Mouse (Mus musculus): Measurements from ENCODE around the gene Cldn4. TPM values are rescaled to one million over a fixed set of nuclear protein-coding genes. Genes with fewer than 3 reads are reported as not detected.
A peak's percentile ranks its signal among the peaks of the same experiment; 100 is the strongest.

Cldn4 gene
- polyA plus RNA-seq, 1 experiment from 2014 or later: 52.1 TPM

DNA sequence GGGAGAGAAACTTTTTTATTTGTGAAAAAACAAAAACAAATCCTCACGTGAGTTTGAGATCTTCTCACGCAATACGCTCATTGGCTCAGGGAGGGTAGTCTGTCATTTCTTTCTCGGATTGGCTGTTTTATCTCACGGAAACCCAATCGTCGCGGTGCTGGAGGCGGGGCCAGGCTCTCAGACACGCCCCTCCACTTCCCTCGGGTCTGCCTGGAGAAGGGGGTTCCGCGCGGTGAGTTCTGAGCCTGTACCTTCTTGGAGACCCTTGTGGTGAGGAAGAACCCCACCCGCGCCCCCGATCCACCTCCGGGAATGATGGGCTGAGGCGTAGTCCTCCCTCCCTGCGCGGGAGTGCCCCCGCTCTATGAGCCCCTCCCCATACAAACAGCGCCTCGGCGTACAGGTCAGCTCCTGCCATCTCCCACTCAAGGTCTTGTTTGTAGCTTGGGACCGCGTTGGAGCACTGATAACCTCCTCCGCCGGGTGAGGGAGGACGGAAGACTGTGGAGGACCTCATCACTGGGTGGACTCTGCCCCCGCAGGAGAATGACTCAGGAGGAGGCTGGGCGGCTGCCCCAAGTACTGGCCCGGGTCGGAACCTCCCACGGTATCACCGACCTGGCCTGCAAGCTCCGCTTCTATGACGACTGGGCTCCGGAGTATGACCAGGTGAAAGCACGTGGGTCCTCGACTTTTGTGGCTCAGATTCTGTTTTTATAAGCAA lies 14.4 kb downstream of the Cldn4 start, which contains the start of gene Mettl27:
Gene Mettl27 (plus strand): TSS at position 190 of the 724 bp plus-strand sequence.
- H3K27me3 ChIP-seq: no peaks in the 10 kb centered on the region
- H3K9ac ChIP-seq: peak within 1 kb of the TSS; percentile 77
- peaks cover 17% of the 10 kb centered on the region; the same call in 1 of the 2 replicates for H3K4me1 ChIP-seq
- peak within 1 kb of the TSS; percentile 94 for H3K4me2 ChIP-seq (replicated peaks)
- peak within 1 kb of the TSS; percentile 71 for H3K4me3 ChIP-seq (replicated peaks)
- WGBS: under 1% methylated on average over 41 of the region's 41 CpGs
- peak; percentile 91 for ATAC-seq (ENCODE audit: insufficient number of reproducible peaks, low FRiP score, low TSS enrichment, low read depth)
- no peaks in the 10 kb centered on the region for H3K36me3 ChIP-seq
- peak within 1 kb of the TSS; percentile 75 for H3K27ac ChIP-seq (replicated peaks)
- H3K9me3 ChIP-seq (replicated peaks): no peaks in the 10 kb centered on the region

GRCm38 (mm10) chr5:134929988-134930387 lies 16.7 kb downstream of the Cldn4 start:
- peaks cover 10% of the 10 kb centered on the region; the same call in 1 of the 2 replicates for H3K4me1 ChIP-seq
- H3K9ac ChIP-seq: no peak overlapping the region
- no peak overlapping the region for H3K27ac ChIP-seq (replicated peaks)
- no peak for ATAC-seq (ENCODE audit: insufficient number of reproducible peaks, low FRiP score, low TSS enrichment, low read depth)
- H3K4me2 ChIP-seq (replicated peaks): no peak overlapping the region
- no peaks in the 10 kb centered on the region for H3K36me3 ChIP-seq
- H3K27me3 ChIP-seq: no peaks in the 10 kb centered on the region
- H3K4me3 ChIP-seq (replicated peaks): no peak overlapping the region
- no peaks in the 10 kb centered on the region for H3K9me3 ChIP-seq (replicated peaks)
- 81% methylated on average over 2 of the region's 2 CpGs for WGBS

DNA sequence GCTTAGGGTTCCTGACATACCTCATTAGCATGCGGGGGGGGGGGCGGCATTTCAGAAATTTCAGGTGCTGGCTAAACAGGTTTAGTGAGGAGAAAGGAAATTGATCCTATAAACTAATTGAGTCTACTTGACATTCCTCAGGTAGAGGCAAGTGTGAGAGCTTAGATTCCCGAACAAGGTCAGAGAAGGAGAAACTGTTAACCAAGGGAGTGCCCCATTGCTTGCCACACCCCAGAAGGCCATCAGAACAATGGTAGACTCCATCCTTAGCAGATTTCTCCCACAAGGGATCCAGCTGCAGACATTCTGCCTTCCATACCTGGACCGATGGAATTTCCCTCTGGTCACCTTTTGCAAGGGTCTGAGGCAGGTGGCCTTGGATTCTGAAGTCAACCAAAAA lies 20.0 kb downstream of the Cldn4 start:
- H3K27ac ChIP-seq (replicated peaks): no peak overlapping the region
- 64% methylated on average over 4 of the region's 4 CpGs for WGBS
- no peak overlapping the region for H3K9ac ChIP-seq
- H3K4me2 ChIP-seq (replicated peaks): no peak overlapping the region
- no peaks in the 10 kb centered on the region for H3K36me3 ChIP-seq
- H3K9me3 ChIP-seq (replicated peaks): no peaks in the 10 kb centered on the region
- no peaks in the 10 kb centered on the region for H3K4me1 ChIP-seq
- ATAC-seq (ENCODE audit: insufficient number of reproducible peaks, low FRiP score, low TSS enrichment, low read depth): no peak
- H3K4me3 ChIP-seq (replicated peaks): no peak overlapping the region
- H3K27me3 ChIP-seq: no peaks in the 10 kb centered on the region

DNA sequence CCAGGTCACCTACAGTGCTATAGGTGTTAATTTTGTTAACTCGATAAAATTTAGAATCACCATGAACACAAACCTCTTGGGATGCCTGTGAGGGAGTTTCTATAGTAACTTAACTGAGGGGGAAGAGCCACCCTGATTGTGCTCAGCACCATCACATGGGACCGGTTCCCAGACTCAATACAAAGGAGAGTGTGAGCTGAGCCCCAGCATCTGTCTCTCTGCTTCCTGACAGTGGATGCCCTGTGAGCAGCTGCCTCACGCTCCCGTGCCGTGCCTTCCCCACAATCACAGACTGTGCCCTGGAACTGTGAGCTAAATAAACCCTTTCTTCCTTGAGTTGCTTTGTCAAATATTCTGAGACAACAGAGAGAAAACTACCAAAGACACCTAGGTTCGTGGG lies 23.6 kb downstream of the Cldn4 start:
- H3K27me3 ChIP-seq: no peaks in the 10 kb centered on the region
- H3K4me3 ChIP-seq (replicated peaks): no peak overlapping the region
- H3K27ac ChIP-seq (replicated peaks): no peak overlapping the region
- no peak for ATAC-seq (ENCODE audit: insufficient number of reproducible peaks, low FRiP score, low TSS enrichment, low read depth)
- H3K4me1 ChIP-seq: no peaks in the 10 kb centered on the region
- H3K9me3 ChIP-seq (replicated peaks): no peaks in the 10 kb centered on the region
- no peak overlapping the region for H3K9ac ChIP-seq
- H3K36me3 ChIP-seq: no peaks in the 10 kb centered on the region
- WGBS: 65% methylated on average over 6 of the region's 6 CpGs
- no peak overlapping the region for H3K4me2 ChIP-seq (replicated peaks)

DNA sequence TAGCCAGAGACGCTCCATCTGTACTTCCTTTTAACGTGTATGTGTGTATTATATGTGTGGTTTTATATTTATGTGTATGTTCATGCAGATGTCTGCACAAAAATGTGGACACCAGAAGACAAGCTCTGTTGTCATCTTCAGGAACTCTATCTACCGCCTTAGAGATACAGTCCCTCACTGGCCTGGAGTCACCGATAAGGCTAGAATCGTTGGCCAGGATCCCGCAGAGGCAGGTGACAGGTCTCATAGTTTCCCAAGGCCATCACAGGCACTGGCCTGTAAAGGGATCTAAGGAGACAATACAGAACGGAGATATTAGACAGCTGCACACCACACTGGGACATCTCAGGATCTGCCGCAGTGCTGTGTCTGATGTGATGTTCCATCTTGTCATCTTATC lies 25.6 kb downstream of the Cldn4 start:
- no peaks in the 10 kb centered on the region for H3K36me3 ChIP-seq
- no peak for ATAC-seq (ENCODE audit: insufficient number of reproducible peaks, low FRiP score, low TSS enrichment, low read depth)
- H3K27ac ChIP-seq (replicated peaks): no peak overlapping the region
- no peak overlapping the region for H3K9ac ChIP-seq
- H3K9me3 ChIP-seq (replicated peaks): 0 out of 2 replicates have a peak, but pooled peaks cover 4% of the 10 kb centered on the region
- no peak overlapping the region for H3K4me3 ChIP-seq (replicated peaks)
- 89% methylated on average over 8 of the region's 8 CpGs for WGBS
- H3K27me3 ChIP-seq: no peaks in the 10 kb centered on the region
- no peaks in the 10 kb centered on the region for H3K4me1 ChIP-seq
- H3K4me2 ChIP-seq (replicated peaks): no peak overlapping the region

GRCm38 (mm10) chr5:134920106-134920687 lies 26.5 kb downstream of the Cldn4 start:
- H3K36me3 ChIP-seq: no peaks in the 10 kb centered on the region
- no peak overlapping the region for H3K4me3 ChIP-seq (replicated peaks)
- H3K9ac ChIP-seq: no peak overlapping the region
- no peak overlapping the region for H3K4me2 ChIP-seq (replicated peaks)
- H3K27ac ChIP-seq (replicated peaks): no peak overlapping the region
- H3K9me3 ChIP-seq (replicated peaks): 0 out of 2 replicates have a peak, but pooled peaks cover 4% of the 10 kb centered on the region
- ATAC-seq (ENCODE audit: insufficient number of reproducible peaks, low FRiP score, low TSS enrichment, low read depth): no peak
- H3K27me3 ChIP-seq: no peaks in the 10 kb centered on the region
- 80% methylated on average over 6 of the region's 6 CpGs for WGBS
- H3K4me1 ChIP-seq: no peaks in the 10 kb centered on the region

DNA sequence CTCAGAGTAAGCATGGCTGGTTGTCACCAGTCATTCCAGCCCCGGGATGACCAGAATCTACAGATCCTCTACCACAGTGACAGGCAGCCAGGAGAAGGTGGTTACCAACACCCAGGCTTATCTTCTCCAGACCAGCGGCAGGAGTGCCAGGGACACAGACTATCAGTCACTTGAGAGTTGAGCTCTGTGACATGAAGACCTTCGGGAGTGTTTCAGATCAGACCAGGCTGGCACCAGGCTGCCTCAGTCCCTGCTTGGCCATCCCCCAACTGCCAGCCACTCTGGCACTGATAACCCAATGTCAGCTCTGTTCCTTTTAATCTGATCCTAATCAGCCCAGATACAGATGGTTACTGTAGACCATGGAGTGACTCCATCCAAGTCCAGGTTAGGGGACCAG lies 27.6 kb downstream of the Cldn4 start:
- no peak for ATAC-seq (ENCODE audit: insufficient number of reproducible peaks, low FRiP score, low TSS enrichment, low read depth)
- Histone ChIP-seq H3K27me3 (no peaks in the 10 kb centered on the region), H3K9ac (no peak overlapping the region), H3K4me3 (replicated peaks) (no peak overlapping the region), H3K4me2 (replicated peaks) (no peak overlapping the region), H3K9me3 (replicated peaks) (0 out of 2 replicates have a peak, but pooled peaks cover 4% of the 10 kb centered on the region), H3K36me3 (no peaks in the 10 kb centered on the region), H3K4me1 (no peaks in the 10 kb centered on the region), H3K27ac (replicated peaks) (no peak overlapping the region)
- 89% methylated on average over 3 of the region's 3 CpGs for WGBS

DNA sequence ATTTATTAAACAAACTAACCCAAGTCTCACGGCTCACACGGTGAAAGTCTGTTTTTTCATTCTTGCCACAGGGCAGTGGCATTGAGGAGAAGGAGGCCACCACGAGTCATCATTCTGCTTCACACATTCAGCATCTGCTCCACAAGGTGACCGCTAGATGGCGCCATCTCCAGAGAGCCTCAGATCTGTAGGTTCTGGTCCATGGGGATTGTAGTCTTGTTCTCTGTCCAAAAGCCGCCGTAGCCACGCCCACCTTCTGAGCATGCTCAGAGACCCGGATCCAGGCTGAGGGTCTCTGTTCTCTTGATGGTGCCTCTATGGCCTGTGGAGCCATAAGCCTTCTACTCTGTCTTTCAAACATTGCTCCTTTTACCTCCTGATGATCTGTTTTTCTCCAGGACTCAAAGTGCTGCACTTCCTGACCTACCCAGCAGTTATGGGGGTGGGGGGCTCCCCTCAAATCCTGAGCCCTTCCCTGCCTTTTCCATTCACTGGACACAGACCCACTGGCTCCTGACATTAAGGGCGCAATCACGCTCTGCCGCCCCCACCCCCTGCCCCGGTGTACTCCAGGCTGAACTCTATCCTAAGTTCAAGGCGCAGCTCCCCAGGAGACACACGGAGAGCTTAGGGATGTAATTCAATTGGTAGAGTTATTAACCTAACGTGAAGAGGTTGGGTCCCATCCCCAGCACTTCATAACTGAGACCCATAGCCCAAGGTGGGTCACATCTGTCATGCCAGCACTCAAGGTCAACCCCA lies 28.5 kb downstream of the Cldn4 start:
- no peak overlapping the region for H3K27ac ChIP-seq (replicated peaks)
- no peaks in the 10 kb centered on the region for H3K4me1 ChIP-seq
- no peaks in the 10 kb centered on the region for H3K27me3 ChIP-seq
- 0 out of 2 replicates have a peak, but pooled peaks cover 4% of the 10 kb centered on the region for H3K9me3 ChIP-seq (replicated peaks)
- ATAC-seq (ENCODE audit: insufficient number of reproducible peaks, low FRiP score, low TSS enrichment, low read depth): no peak
- no peak overlapping the region for H3K9ac ChIP-seq
- no peak overlapping the region for H3K4me2 ChIP-seq (replicated peaks)
- 44% methylated on average over 16 of the region's 16 CpGs for WGBS
- no peaks in the 10 kb centered on the region for H3K36me3 ChIP-seq
- no peak overlapping the region for H3K4me3 ChIP-seq (replicated peaks)

- Histone ChIP-seq H3K9me3 (replicated peaks) (0 out of 2 replicates have a peak, but pooled peaks cover 4% of the 10 kb centered on the region), H3K27me3 (no peaks in the 10 kb centered on the region), H3K4me1 (no peaks in the 10 kb centered on the region), H3K9ac (no peak within 1 kb of the TSS), H3K4me3 (replicated peaks) (no peak within 1 kb of the TSS), H3K4me2 (replicated peaks) (no peak within 1 kb of the TSS), H3K27ac (replicated peaks) (no peak within 1 kb of the TSS), H3K36me3 (no peaks in the 10 kb centered on the region)
- WGBS: 85% methylated on average over 8 of the region's 8 CpGs
- ATAC-seq (ENCODE audit: insufficient number of reproducible peaks, low FRiP score, low TSS enrichment, low read depth): no peak
These were observed 31.4 kb downstream of the Cldn4 start, which contains the start of gene Cldn13 for GRCm38 (mm10) chr5:134915311-134915710. Gene Cldn13, minus strand, starts transcription at chr5:134915526.

GRCm38 (mm10) chr5:134914510-134914909 lies 32.2 kb downstream of the Cldn4 start:
- WGBS: 79% methylated on average over 8 of the region's 8 CpGs
- Histone ChIP-seq H3K9ac (no peak overlapping the region), H3K9me3 (replicated peaks) (0 out of 2 replicates have a peak, but pooled peaks cover 4% of the 10 kb centered on the region), H3K27me3 (no peaks in the 10 kb centered on the region), H3K36me3 (no peaks in the 10 kb centered on the region), H3K27ac (replicated peaks) (no peak overlapping the region), H3K4me1 (no peaks in the 10 kb centered on the region), H3K4me2 (replicated peaks) (no peak overlapping the region), H3K4me3 (replicated peaks) (no peak overlapping the region)
- ATAC-seq (ENCODE audit: insufficient number of reproducible peaks, low FRiP score, low TSS enrichment, low read depth): no peak

GRCm38 (mm10) chr5:134913753-134914152 lies 33.0 kb downstream of the Cldn4 start:
- ATAC-seq (ENCODE audit: insufficient number of reproducible peaks, low FRiP score, low TSS enrichment, low read depth): no peak
- Histone ChIP-seq H3K27ac (replicated peaks) (no peak overlapping the region), H3K4me1 (no peaks in the 10 kb centered on the region), H3K4me3 (replicated peaks) (no peak overlapping the region), H3K9me3 (replicated peaks) (0 out of 2 replicates have a peak, but pooled peaks cover 4% of the 10 kb centered on the region), H3K36me3 (no peaks in the 10 kb centered on the region), H3K4me2 (replicated peaks) (no peak overlapping the region), H3K27me3 (no peaks in the 10 kb centered on the region), H3K9ac (no peak overlapping the region)
- WGBS: 84% methylated on average over 4 of the region's 4 CpGs

Measured in embryonic facial prominence, embryonic 15.5 days (tissue).